Mouse (Mus musculus) thymus, adult 18-20 months (tissue): Measurements from ENCODE around the gene Mfn1.

Experiments
- DNase-seq, 2 experiments: peaks; one replicate each; pipeline ENCODE4 v3.0.0; 2022; ENCODE audit warnings: mixed read lengths in 2 of 2

Mfn1 gene

GRCm38 (mm10) chr3:32510375-32511190 is 18.7 kb upstream of the Mfn1 start:
- DNase-seq = peak; percentile 86 to 89

GRCm38 (mm10) chr3:32511191-32511550 is 18.1 kb upstream of the Mfn1 start:
- DNase-seq = no peak

GRCm38 (mm10) chr3:32512686-32513284 is 16.5 kb upstream of the Mfn1 start:
- no peak for DNase-seq

- no peak for DNase-seq
Measured at GRCm38 (mm10) chr3:32513528-32513927, 15.7 kb upstream of the Mfn1 start.

- no peak for DNase-seq
Measured at GRCm38 (mm10) chr3:32527181-32527580, 2.1 kb upstream of the Mfn1 start.

GRCm38 (mm10) chr3:32530041-32530440 is 776 bp downstream of the Mfn1 start:
- no peak for DNase-seq

- DNase-seq = no peak
Measured at GRCm38 (mm10) chr3:32535692-32536091, 6.4 kb downstream of the Mfn1 start.

- no peak for DNase-seq
Measured at GRCm38 (mm10) chr3:32537556-32537955, 8.3 kb downstream of the Mfn1 start.

- no peak for DNase-seq
Measured at GRCm38 (mm10) chr3:32538091-32538490, 8.8 kb downstream of the Mfn1 start.

- DNase-seq = no peak
Measured at GRCm38 (mm10) chr3:32553061-32553460, 23.8 kb downstream of the Mfn1 start.

- DNase-seq = no peak
Measured at GRCm38 (mm10) chr3:32563401-32563800, 34.1 kb downstream of the Mfn1 start.

- DNase-seq = no peak
Measured at GRCm38 (mm10) chr3:32573086-32573485, 43.8 kb downstream of the Mfn1 start.

GRCm38 (mm10) chr3:32573881-32574280 is 44.6 kb downstream of the Mfn1 start:
- no peak for DNase-seq

GRCm38 (mm10) chr3:32575151-32575550 is 45.9 kb downstream of the Mfn1 start:
- no peak for DNase-seq

GRCm38 (mm10) chr3:32578772-32579171 is 49.5 kb downstream of the Mfn1 start:
- DNase-seq = no peak

- no peak for DNase-seq
Measured at GRCm38 (mm10) chr3:32580738-32581137, 51.5 kb downstream of the Mfn1 start.

GRCm38 (mm10) chr3:32581911-32582310 is 52.6 kb downstream of the Mfn1 start:
- DNase-seq = no peak

GRCm38 (mm10) chr3:32583489-32583888 is 54.2 kb downstream of the Mfn1 start:
- DNase-seq = no peak

- DNase-seq = no peak
Measured at GRCm38 (mm10) chr3:32586274-32586673, 57.0 kb downstream of the Mfn1 start.

GRCm38 (mm10) chr3:32595080-32595479 is 65.8 kb downstream of the Mfn1 start:
- no peak for DNase-seq

GRCm38 (mm10) chr3:32599328-32599727 is 70.1 kb downstream of the Mfn1 start:
- no peak for DNase-seq

- no peak for DNase-seq
Measured at GRCm38 (mm10) chr3:32601055-32601454, 71.8 kb downstream of the Mfn1 start.

GRCm38 (mm10) chr3:32609233-32609632 is 80.0 kb downstream of the Mfn1 start:
- DNase-seq = no peak

GRCm38 (mm10) chr3:32610560-32610959 is 81.3 kb downstream of the Mfn1 start:
- peak in 1 of 2 experiments; percentile 12 for DNase-seq
